Mouse (Mus musculus): ENCODE measurements around the gene Gck.
"Not testable (repeated sequence)": the region's sequence is repeated elsewhere in the genome, so short reads cannot be mapped to it uniquely, and the experiment has no call there.

Gck gene

GRCm38 (mm10) chr11:5907096-5907495, 42.8 kb downstream of the Gck start:
- DNase-seq (ENCODE audit: low read depth): no peak

DNA sequence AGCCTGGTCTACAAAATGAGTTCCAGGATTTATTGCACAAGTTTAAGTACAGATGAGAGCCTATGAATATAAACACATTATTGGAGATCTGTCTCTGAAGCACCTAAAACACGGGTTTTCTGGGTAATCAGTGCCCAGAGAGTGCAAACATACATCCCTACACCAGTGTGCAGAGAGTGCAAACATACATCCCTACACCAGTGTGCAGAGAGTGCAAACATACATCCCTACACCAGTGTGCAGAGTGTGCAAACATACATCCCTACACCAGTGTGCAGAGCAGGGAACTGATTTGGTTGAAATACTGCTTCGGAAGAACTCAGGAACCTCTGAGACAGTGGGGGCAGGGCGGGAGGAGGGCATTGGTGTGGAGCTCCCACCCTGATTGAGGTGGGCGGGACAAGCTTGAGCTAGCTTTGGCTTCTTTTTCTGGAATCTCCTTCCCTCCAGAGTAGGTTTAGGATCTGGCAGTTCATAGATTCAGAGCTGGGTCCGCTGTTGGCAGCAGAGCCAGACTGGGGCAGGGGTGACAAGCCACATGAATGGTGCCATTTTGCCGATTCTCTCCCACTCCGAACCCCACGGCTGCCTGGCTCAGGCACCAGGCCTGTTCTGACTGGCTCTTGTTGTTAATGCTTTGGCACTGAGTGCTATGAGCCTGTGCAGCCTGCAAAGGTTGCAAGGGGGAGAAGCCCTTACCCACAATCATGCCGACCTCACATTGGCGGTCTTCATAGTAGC, 43.9 kb downstream of the Gck start:
- no peak for DNase-seq (ENCODE audit: low read depth)

DNA sequence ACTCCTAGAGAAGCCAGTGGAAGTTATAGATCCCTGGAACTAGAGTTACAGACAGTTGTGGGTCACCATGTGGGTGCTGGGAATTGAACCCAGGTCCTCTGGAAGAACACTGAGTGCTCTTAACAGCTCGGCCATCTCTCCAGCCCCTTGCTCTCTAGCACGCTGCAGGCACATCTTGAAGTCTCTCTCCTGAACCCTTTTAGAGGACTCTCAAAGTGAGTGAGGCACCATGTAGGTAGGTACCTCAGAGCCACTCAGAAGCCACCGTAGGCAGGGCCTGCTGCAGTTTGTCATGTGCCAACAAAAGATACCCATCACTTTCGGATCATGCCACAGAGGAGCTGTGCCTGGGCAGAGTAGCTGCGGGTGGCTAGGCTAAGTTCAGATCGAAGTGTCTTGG, 45.0 kb downstream of the Gck start:
- DNase-seq (ENCODE audit: low read depth): no peak

- no peak for DNase-seq (ENCODE audit: low read depth)
Observed at GRCm38 (mm10) chr11:5904357-5904756, 45.5 kb downstream of the Gck start.

GRCm38 (mm10) chr11:5903844-5904243, 46.0 kb downstream of the Gck start:
- no peak for DNase-seq (ENCODE audit: low read depth)

DNA sequence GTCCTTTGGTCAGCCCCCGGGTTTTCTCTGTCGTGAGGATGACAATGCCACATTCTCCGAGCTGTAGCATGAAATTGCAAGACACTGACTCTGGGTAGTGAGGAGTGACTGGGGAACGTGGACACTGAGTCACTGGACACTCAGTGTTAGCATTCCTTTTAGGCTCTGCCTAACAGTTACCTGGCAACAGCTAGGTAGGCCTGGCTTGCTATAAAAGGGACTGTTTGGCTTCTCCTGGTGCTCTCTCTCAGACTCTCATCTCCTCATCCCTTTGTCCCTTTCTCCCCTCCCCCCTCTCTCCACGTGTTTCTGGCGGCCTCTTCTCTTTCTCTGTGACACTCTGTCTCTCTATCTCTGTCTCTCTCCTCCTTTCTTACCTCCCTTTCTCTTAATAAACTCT, 47.5 kb downstream of the Gck start:
- no peak for DNase-seq (ENCODE audit: low read depth)

- DNase-seq (ENCODE audit: low read depth): no peak
Observed at GRCm38 (mm10) chr11:5901950-5902349, 47.9 kb downstream of the Gck start.

DNA sequence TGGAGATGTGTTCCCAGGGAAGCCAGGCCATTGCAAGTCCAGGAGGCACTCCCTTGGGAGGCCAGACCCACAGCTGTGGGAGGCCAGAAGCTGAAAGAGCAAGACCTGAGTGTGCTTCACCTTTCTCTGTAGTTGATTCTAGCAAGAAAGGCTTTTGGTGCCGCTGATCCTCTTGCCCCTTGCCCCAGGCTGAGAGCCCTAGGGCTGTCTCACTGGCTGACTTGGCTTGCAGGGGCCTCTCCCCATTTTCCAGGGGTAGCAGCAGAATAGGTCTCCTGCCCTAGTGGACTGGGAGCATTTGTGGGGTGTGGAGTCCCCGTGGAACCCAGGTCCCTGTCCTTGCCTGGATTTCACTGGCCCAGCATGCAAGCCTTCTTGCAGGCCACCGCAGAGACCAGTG, 48.6 kb downstream of the Gck start:
- no peak for DNase-seq (ENCODE audit: low read depth)

GRCm38 (mm10) chr11:5899286-5899685, 50.6 kb downstream of the Gck start:
- DNase-seq (ENCODE audit: low read depth): no peak

DNA sequence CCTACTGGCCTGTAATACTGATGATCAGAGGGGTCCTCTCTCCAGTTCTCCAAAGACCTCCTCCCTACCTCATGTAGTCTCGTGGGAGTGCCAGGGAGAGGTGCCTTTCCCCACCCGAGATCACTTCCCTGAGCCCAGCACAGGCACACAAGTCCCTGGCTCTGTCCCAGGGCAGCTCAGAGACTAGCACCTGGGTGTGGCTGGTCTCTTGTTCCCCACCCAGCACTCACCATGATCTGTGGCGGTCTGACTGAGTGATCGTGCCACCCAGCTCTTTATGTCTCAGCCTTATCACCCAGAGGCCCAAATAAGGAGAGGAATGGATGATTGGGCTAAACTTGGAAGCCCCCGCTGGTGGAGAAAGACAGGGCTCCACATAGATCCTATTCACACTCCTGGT, 51.4 kb downstream of the Gck start, which contains the start of gene Myl7:
Gene Myl7, minus strand, starts transcription at position 252 of the 400 bp plus-strand sequence.
- DNase-seq (ENCODE audit: low read depth): no peak

GRCm38 (mm10) chr11:5897839-5898238, 52.0 kb downstream of the Gck start:
- no peak for DNase-seq (ENCODE audit: low read depth)

DNA sequence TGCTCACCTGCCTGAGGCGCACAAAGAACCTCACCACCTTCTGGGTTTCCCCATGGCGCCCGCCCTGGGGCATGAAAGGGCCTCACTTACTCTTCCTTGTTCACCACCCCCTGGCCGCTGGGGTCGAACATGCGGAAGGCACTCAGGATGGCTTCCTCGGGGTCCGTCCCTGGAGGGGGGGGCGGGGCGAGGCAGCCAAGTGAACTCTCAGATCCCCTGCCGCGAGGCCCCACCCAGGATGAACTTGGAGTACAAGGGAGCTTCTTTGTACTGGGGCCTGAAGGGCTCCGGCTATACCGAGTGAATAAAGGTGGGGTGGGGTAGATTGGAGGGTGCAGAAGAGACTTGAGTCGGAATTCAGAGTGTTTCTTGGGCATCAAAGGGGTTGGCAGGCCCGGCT, 52.7 kb downstream of the Gck start:
- DNase-seq (ENCODE audit: low read depth): peak; percentile 25

DNA sequence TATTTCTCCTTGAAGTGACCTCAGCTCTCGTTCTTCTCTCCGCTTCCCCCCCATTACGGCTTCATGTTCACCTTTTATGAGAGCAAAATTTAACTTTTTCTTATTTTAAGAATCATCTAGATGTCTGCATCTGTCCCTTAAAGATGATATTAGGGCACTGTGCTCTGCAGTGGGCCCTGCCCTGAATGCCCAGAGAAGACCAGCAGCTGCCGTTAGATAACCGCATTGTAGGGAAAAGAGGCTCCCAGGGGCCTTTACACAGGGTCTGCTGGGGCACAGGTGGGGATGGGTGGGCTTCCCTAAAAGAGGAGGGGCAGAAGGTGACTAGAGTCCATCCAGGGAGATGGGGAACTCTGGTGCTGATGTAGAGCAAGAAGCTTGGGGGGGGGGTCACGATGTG, 56.1 kb downstream of the Gck start:
- no peak for DNase-seq (ENCODE audit: low read depth)

- DNase-seq (ENCODE audit: low read depth): no peak
Observed at GRCm38 (mm10) chr11:5892810-5893368, 57.0 kb downstream of the Gck start.

DNA sequence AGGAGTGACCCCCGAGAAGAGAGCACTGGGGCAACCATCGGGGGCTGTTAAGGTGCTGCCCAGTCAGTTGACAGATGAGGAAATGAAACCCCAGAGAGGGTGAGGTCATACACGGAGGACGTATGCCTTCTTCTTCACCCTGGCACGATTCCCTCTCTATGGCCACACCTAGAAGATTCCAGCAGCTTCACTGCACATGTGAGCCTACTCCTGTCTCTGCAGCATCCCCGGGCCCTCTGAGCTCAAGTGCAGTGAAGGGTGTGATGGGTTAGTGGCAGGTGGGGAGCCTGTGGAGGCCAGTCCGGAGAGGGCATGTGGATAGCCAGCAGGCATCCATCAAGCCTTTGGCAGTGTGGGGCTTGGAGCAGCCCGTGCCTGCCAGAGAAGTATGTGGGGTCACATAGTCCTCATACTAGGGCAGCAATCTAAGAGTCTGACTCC, 57.7 kb downstream of the Gck start:
- DNase-seq (ENCODE audit: low read depth): no peak

DNA sequence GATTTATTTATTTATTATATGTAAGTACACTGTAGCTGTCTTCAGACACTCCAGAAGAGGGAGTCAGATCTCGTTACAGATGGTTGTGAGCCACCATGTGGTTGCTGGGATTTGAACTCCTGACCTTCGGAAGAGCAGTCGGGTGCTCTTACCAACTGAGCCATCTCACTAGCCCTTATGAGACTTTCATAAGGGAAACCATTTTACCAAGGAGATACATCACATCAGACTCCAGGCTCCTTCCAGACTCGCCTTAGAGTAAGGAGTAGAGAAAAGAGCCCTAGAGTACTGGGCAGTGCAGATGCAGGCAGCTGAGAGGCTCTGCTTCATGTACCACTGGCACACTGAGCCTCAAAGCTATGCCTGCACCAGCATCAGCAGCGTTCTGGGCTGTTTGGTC, 61.3 kb downstream of the Gck start:
- not testable (repeated sequence) for DNase-seq (ENCODE audit: low read depth)

GRCm38 (mm10) chr11:5887250-5887649, 62.6 kb downstream of the Gck start:
- DNase-seq (ENCODE audit: low read depth): no peak

- DNase-seq (ENCODE audit: low read depth): peak; percentile 83
Observed at GRCm38 (mm10) chr11:5886187-5886586, 63.7 kb downstream of the Gck start.

- peak; percentile 34 for DNase-seq (ENCODE audit: low read depth)
Observed at GRCm38 (mm10) chr11:5882518-5882917, 67.4 kb downstream of the Gck start.

DNA sequence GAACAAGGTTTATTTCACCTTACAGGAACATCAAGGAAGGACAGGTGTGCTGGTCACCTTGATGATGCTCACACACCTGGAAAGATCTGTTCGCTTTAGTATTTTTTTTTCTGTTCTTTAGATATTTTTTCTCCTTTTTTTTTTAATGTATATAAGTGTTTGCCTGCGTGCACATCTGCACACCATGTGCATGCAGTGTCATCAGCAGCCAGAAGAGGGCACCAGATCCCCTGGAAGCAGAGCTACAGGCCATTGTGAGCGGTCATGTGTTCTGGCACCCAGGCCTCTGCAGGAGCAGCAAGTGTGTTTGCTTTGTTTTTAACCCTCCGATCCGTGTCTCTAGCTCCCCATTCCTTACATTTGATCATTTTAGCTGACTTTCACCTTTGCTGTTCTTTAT, 70.0 kb downstream of the Gck start:
- DNase-seq (ENCODE audit: low read depth): peak; percentile 74

GRCm38 (mm10) chr11:5878661-5879060, 71.2 kb downstream of the Gck start:
- no peak for DNase-seq (ENCODE audit: low read depth)

DNA sequence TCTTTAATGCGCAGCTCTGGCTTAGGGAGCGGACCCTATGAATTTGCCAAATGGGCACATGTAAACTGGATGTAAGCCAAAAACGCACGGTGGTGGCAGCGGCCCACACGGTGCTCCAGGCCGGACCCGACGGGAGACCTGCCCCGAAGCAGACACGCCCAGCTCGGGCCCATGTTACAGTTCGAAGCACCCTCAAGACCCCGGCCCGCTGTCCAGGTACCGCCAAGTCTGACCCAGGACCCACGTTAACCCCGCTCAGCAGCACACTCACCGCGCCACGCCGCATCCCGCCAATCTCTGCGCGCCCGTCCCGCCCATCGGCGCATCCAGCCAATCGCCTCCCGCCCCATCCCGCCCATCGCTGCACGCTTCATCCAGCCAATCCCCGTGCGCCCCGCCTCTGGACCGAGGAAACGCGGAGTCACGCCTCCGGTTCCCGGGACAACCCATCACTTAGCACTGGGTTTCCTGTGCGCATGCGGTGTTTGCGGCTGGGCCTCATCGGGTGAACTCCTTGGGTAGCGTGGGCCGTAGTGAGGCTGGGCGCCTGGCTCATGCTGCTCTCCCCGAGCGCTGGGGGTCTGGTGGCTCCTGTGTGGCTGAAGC, 71.9 kb downstream of the Gck start, which contains the start of gene Pold2:
Gene Pold2, minus strand, starts transcription at position 372 of the 606 bp plus-strand sequence.
- peak; percentile 99 for DNase-seq (ENCODE audit: low read depth)

- DNase-seq (ENCODE audit: low read depth): no peak
Observed at GRCm38 (mm10) chr11:5877421-5877820, 72.5 kb downstream of the Gck start.
